Mouse (Mus musculus): Measurements from ENCODE around the gene Mtch2.

- 0 out of 2 replicates have a peak, but pooled peaks have one; percentile 21 for TF ChIP-seq POLR2A (IDR thresholded peaks at IDR 0.05; ENCODE audit: control insufficient read depth, low read depth, low read length)
- no peak for TF ChIP-seq CTCF (IDR thresholded peaks at IDR 0.05; ENCODE audit: control insufficient read depth, insufficient read depth, insufficient replicate concordance, low read depth, low read length)
Observed at GRCm38 (mm10) chr2:90885218-90886041, 38.5 kb downstream of the Mtch2 start, which contains the start of gene C1qtnf4.
